Mouse (Mus musculus) hindbrain, embryonic 10.5 days (tissue): ENCODE results near the gene Wbp4. TPM values are rescaled to one million over a fixed set of nuclear protein-coding genes. Genes with fewer than 3 reads are reported as not detected.

Experiments
- DNase-seq: peaks from one replicate; pipeline ENCODE4 v3.0.0-alpha.2; 2017; ENCODE audit warnings: low spot score
- H3K27ac ChIP-seq: fragments of 300-500 bp; sonication (generic); 2 replicates; pipeline ENCODE4 v1.5.1; 2016; ENCODE audit warnings: mild to moderate bottlenecking, moderate library complexity
- H3K27me3 ChIP-seq: fragments of 300-500 bp; sonication (generic); 2 replicates; pipeline ENCODE4 v1.6.1; 2016; ENCODE audit warnings: mild to moderate bottlenecking; ENCODE audit not compliant: poor library complexity, insufficient read depth, severe bottlenecking
- H3K36me3 ChIP-seq: fragments of 300-500 bp; sonication (generic); 2 replicates; pipeline ENCODE4 v1.6.1; 2016; ENCODE audit warnings: mild to moderate bottlenecking, moderate library complexity
- H3K4me1 ChIP-seq: fragments of 300-500 bp; sonication (generic); replicated peaks from 2 replicates; pipeline ENCODE4 v1.6.1; 2016; ENCODE audit warnings: mild to moderate bottlenecking
- H3K4me3 ChIP-seq: fragments of 300-500 bp; sonication (generic); 2 replicates; pipeline ENCODE4 v1.5.1; 2016; ENCODE audit warnings: mild to moderate bottlenecking, moderate library complexity
- H3K9me3 ChIP-seq: fragments of 300-500 bp; sonication (generic); 2 replicates; pipeline ENCODE4 v1.6.1; 2016; ENCODE audit warnings: mild to moderate bottlenecking, moderate library complexity
- WGBS: fragments of 180-500 bp; shearing (Covaris S2); methylation state at CpG from one replicate; pipeline ENCODE4 v1.1.7; 2016; 5-methylcytosine and 5-hydroxymethylcytosine counted together
- polyA plus RNA-seq: library from polyadenylated mRNA; unstranded; fragments of >200 nt; fragmentation: Nextera tagmentation; extraction: Ambion mirVana; gene quantifications from 2 replicates; pipeline ENCODE4 v1.2.1, GENCODE M21; 2016

Gene Wbp4
- polyA plus RNA-seq, 1 experiment from 2014 or later = 38.9 TPM

GRCm38 (mm10) chr14:79517185-79517740, 35.9 kb upstream of the Wbp4 start:
- Histone ChIP-seq H3K4me1 (no peaks in the 10 kb centered on the region), H3K4me3 (no peak overlapping the region), H3K27ac (no peak overlapping the region), H3K27me3 (no peaks in the 10 kb centered on the region), H3K36me3 (no peaks in the 10 kb centered on the region), H3K9me3 (no peaks in the 10 kb centered on the region)
- 93% methylated on average over 8 of the region's 8 CpGs for WGBS
- DNase-seq = no peak

- Histone ChIP-seq H3K27ac (no peak overlapping the region), H3K4me3 (no peak overlapping the region), H3K4me1 (no peaks in the 10 kb centered on the region), H3K27me3 (no peaks in the 10 kb centered on the region), H3K9me3 (no peaks in the 10 kb centered on the region), H3K36me3 (no peaks in the 10 kb centered on the region)
- 81% methylated on average over 2 of the region's 2 CpGs for WGBS
- no peak for DNase-seq
These were observed 35.4 kb upstream of the Wbp4 start for GRCm38 (mm10) chr14:79516751-79517150.

GRCm38 (mm10) chr14:79516243-79516610, 34.9 kb upstream of the Wbp4 start:
- H3K4me3 ChIP-seq = no peak overlapping the region
- no peaks in the 10 kb centered on the region for H3K9me3 ChIP-seq
- no peaks in the 10 kb centered on the region for H3K36me3 ChIP-seq
- no peak overlapping the region for H3K27ac ChIP-seq
- no peaks in the 10 kb centered on the region for H3K4me1 ChIP-seq
- no peaks in the 10 kb centered on the region for H3K27me3 ChIP-seq
- DNase-seq = no peak
- 86% methylated on average over 5 of the region's 5 CpGs for whole genome bisulfite sequencing

- H3K27me3 ChIP-seq = no peaks in the 10 kb centered on the region
- no peaks in the 10 kb centered on the region for H3K36me3 ChIP-seq
- no peak overlapping the region for H3K4me3 ChIP-seq
- no peaks in the 10 kb centered on the region for H3K9me3 ChIP-seq
- WGBS = 82% methylated on average over 8 of the region's 8 CpGs
- H3K27ac ChIP-seq = no peak overlapping the region
- H3K4me1 ChIP-seq = no peaks in the 10 kb centered on the region
- no peak for DNase-seq
These were observed 34.4 kb upstream of the Wbp4 start for GRCm38 (mm10) chr14:79515511-79516242.

DNA sequence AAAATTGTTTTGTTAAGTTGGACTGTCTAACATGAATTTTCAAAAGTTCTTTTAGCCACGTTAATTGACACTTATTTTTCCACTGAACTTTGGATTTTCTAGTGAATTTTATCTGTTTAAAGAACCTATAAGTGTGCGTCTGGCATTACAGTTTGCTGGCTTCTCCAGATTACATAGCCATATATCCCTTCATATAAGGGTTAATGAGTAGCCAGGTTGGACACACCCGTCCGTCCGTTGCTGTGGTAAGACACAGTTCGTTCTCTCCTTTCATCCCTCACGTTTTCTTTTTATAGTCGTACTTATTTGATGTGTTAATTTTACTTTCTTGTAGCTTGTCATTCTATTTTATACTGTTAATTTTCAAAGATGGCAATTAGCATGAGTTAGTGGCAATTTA, 33.8 kb upstream of the Wbp4 start:
- Histone ChIP-seq H3K9me3 (no peaks in the 10 kb centered on the region), H3K4me1 (no peaks in the 10 kb centered on the region), H3K4me3 (no peak overlapping the region), H3K27ac (no peak overlapping the region), H3K27me3 (no peaks in the 10 kb centered on the region), H3K36me3 (no peaks in the 10 kb centered on the region)
- DNase-seq = no peak
- whole genome bisulfite sequencing = 89% methylated on average over 8 of the region's 8 CpGs

DNA sequence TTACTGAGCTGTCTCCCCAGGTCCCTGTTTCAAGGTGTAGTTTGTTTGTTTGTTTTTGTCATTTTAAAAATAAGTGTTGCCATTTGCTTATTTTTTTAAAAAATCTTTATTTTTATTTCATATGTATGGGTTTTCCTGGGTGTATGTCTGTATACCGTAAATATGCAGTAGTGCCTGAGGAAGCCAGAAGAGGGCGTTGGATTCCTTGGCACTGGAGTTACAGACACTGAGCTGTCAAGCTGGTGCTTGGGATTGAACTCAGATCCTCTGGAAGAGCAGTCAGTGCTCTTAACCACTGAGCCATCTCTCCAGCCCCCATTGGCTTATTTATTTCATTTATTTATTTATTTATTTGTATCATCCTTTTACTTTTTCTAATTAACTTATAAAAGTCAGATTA, 32.6 kb upstream of the Wbp4 start:
- 74% methylated on average over 2 of the region's 2 CpGs for WGBS
- no peaks in the 10 kb centered on the region for H3K4me1 ChIP-seq
- no peaks in the 10 kb centered on the region for H3K27me3 ChIP-seq
- no peaks in the 10 kb centered on the region for H3K9me3 ChIP-seq
- DNase-seq = no peak
- no peaks in the 10 kb centered on the region for H3K36me3 ChIP-seq
- no peak overlapping the region for H3K27ac ChIP-seq
- H3K4me3 ChIP-seq = no peak overlapping the region

DNA sequence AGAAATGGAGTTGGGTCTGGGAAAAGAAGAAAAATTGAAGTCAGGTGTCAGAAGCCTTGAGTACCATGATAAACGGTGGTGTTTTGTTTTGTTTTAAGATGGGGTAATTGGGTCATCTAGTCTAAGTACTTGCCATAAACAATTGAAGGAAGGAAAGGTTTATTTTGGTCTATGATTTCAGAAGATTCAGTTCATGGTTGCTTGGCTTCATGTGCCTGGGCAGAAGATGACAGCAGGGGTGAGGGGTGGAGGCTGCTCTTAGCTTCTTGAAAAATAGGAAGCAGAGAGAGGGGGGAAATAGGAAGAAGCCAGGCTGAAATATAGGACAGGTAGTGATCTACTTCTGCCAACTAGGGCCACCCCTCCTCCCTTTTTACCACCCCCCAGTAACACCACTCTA, 30.2 kb upstream of the Wbp4 start:
- DNase-seq = no peak
- H3K4me3 ChIP-seq = no peak overlapping the region
- 91% methylated on average over 1 of the region's 1 CpGs for WGBS
- H3K27ac ChIP-seq = no peak overlapping the region
- peaks cover 8% of the 10 kb centered on the region; the same call in 1 of the 2 replicates for H3K4me1 ChIP-seq
- no peaks in the 10 kb centered on the region for H3K9me3 ChIP-seq
- no peaks in the 10 kb centered on the region for H3K27me3 ChIP-seq
- no peaks in the 10 kb centered on the region for H3K36me3 ChIP-seq

DNA sequence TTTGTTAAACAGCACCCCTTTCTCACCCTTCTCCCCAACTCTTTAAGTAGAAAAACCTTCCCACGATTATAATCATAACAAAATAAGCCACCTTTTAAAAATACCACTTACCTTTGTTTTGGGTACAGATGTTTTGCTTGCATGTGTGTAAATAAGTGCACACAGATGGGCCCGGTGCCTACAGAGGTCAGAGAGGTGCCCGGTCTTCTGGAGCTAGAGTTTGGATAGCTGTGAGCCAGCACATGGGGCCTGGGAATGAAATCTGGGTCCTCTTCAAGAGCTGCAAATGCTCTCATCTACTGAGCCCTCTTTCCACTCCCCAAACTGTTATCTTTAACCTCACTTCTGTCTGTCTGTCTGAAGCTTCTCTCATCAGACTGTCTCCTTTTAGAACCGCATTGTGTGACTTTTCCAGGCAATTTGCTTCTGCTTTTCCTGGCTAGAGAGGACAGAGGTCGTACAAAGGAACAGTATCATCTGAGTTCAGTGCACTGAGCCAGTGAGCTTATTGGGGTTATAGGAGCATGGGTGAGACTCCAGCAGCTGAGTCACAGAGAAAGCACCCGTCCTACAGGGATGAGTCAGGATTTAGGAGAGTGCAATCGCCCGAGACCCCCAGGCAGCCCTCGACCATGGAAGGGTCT, 27.5 kb upstream of the Wbp4 start:
- Histone ChIP-seq H3K4me1 (peaks cover 8% of the 10 kb centered on the region; the same call in 1 of the 2 replicates), H3K27me3 (no peaks in the 10 kb centered on the region), H3K27ac (no peak overlapping the region), H3K4me3 (no peak overlapping the region), H3K36me3 (no peaks in the 10 kb centered on the region), H3K9me3 (no peaks in the 10 kb centered on the region)
- no peak for DNase-seq
- 78% methylated on average over 9 of the region's 9 CpGs for WGBS

GRCm38 (mm10) chr14:79507846-79508245, 26.5 kb upstream of the Wbp4 start:
- H3K36me3 ChIP-seq = no peaks in the 10 kb centered on the region
- H3K27me3 ChIP-seq = no peaks in the 10 kb centered on the region
- H3K4me1 ChIP-seq = peaks cover 10% of the 10 kb centered on the region; the same call in 1 of the 2 replicates
- no peak overlapping the region for H3K4me3 ChIP-seq
- H3K27ac ChIP-seq = no peak overlapping the region
- 91% methylated on average over 1 of the region's 1 CpGs for WGBS
- no peak for DNase-seq
- no peaks in the 10 kb centered on the region for H3K9me3 ChIP-seq

GRCm38 (mm10) chr14:79506207-79506606, 24.9 kb upstream of the Wbp4 start:
- H3K4me1 ChIP-seq = peaks cover 10% of the 10 kb centered on the region; the same call in 1 of the 2 replicates
- DNase-seq = no peak
- no peak overlapping the region for H3K4me3 ChIP-seq
- no peak overlapping the region for H3K27ac ChIP-seq
- no peaks in the 10 kb centered on the region for H3K36me3 ChIP-seq
- no peaks in the 10 kb centered on the region for H3K27me3 ChIP-seq
- H3K9me3 ChIP-seq = no peaks in the 10 kb centered on the region
- 82% methylated on average over 9 of the region's 9 CpGs for WGBS

- no peak for DNase-seq
- H3K27ac ChIP-seq = no peak overlapping the region
- 95% methylated on average over 7 of the region's 7 CpGs for WGBS
- peaks cover 10% of the 10 kb centered on the region; the same call in 1 of the 2 replicates for H3K4me1 ChIP-seq
- no peak overlapping the region for H3K4me3 ChIP-seq
- H3K9me3 ChIP-seq = no peaks in the 10 kb centered on the region
- H3K36me3 ChIP-seq = no peaks in the 10 kb centered on the region
- no peaks in the 10 kb centered on the region for H3K27me3 ChIP-seq
These were observed 23.1 kb upstream of the Wbp4 start for GRCm38 (mm10) chr14:79504246-79505006.

- peaks cover 8% of the 10 kb centered on the region; the same call in 1 of the 2 replicates for H3K4me1 ChIP-seq
- WGBS = 89% methylated on average over 5 of the region's 5 CpGs
These were observed 22.2 kb upstream of the Wbp4 start for GRCm38 (mm10) chr14:79503371-79504075.

More at GRCm38 (mm10) chr14:79503371-79504075, 22.2 kb upstream of the Wbp4 start:
- Histone ChIP-seq H3K27ac (no peak overlapping the region), H3K4me3 (no peak overlapping the region), H3K9me3 (no peaks in the 10 kb centered on the region), H3K27me3 (no peaks in the 10 kb centered on the region), H3K36me3 (no peaks in the 10 kb centered on the region)
- DNase-seq = no peak
